Mouse (Mus musculus) lung, postnatal 36 days (tissue): ENCODE data around the gene Qk.

ENCODE experiments used
- DNase-seq: peaks from one replicate; pipeline ENCODE4 v3.0.0; 2022; ENCODE audit warnings: mixed read lengths

Qk gene

DNA sequence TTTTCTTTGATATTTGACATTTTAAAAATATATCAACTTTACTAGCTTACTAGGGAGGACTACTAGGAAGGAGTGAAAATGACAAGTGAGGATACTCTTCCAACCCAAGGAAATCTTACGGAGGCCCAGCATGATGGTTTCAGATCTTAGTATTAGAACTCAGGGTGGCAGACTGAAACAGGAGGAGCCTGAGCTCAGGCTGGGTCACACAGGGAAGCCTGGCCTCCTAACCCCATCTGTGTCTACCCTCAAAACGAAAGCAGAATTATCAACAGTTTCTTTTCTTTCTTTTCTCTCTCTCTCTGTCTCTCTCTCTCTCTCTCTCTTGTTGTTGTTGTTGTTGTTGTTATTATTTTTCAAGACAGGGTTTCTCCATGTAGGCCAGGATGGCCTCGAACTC is 87.2 kb downstream of the Qk start:
- no peak for DNase-seq

DNA sequence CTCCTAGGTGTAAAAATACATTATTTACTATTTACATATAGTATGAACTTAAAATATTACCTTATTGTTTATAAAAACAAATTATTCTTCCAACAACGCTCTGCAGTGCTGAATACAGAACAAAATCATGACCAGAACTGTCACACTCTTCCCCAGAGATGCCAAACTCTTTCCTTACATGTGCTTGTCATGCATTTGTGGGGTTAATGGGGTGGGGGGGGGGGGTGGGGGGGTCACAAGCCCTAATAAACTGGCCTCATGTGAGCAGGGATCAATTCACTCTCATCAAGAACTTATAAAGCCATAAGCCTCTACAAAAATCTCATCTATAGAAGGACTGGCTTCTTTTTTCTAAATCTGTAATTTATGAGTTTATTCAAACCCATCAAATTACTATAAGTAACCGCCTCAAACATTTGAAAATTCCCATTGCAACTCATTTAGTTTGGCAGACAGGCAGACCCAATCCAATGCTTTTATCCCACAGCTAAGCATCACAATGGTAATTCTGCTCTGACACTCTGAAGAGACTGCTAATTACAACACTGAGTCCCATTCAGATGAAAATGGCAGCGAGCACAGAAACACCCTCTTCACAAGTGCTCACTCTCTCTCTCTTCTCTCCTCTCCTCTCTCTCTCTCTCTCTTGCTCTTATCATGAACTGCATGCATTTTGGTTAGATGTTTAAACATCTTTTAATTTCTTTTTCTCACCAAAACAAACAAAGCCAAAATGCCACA is 91.7 kb downstream of the Qk start:
- DNase-seq = no peak

DNA sequence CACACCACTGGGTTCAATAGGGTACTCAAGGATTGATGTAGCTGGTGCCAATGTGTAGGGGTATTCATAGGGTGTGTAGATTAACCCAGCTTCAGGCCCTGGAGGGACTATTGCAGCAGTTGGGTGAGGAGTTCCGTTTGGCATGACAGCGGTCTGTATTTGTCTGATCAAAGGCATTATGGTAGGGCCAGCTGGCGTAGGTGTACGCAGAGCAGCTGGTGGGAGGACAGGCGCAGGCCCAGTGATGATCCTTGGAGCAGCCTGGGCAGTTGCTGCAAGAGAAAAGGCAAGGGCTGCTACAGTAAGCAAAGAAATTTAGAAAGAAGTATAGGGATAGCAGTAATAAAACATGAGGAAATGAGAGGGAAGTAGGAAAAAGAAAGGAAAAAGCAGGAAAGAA is 103.5 kb downstream of the Qk start:
- peak; percentile 26 for DNase-seq

DNA sequence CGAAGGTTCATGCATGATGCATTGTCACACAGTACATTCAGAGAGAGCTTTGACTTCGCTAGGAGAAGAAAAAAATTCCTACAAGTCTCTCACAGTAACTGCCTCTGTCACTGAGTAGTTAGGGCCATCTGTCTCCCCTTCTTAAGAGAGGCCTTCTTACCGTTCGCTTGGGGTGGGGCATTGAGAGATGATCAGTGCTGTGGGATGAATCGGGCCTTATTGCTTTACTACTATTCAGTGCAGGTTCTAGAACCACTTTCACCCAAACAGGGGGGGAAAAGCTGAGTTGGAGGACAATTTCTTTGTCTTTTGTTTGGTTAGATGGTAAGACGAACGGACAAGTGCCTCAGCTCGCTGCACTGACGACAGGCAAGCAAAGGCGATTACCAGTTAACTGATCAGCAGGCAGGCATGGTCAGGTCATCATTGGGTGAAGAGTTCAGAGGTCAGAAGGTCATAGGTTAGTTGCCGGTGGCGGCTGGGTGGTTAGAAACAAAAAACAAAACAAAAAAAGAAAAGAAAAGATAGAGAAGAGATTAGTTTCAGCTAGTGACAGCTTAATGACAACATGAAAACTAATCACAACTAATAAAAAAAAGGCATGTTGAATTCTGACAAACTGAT is 110.4 kb downstream of the Qk start:
- no peak for DNase-seq

DNA sequence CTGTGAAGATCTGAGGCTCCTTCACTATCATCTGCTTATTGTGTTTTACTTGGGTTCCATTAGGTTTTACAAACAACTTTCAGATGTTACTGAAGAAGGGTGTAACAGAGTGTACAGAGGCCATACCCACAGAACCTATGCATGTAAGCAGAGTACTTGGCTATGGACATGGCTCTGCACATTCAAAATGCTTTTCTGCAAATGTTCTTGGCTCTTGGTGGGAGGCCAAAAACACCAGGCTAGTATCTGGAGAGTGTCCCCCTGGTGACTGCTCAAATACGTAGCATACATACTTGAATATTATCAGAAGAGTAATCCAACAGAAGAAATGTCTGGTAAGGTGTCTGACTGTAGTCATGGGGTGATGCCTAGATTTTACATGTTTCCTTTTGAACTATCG is 121.0 kb downstream of the Qk start:
- DNase-seq = no peak

DNA sequence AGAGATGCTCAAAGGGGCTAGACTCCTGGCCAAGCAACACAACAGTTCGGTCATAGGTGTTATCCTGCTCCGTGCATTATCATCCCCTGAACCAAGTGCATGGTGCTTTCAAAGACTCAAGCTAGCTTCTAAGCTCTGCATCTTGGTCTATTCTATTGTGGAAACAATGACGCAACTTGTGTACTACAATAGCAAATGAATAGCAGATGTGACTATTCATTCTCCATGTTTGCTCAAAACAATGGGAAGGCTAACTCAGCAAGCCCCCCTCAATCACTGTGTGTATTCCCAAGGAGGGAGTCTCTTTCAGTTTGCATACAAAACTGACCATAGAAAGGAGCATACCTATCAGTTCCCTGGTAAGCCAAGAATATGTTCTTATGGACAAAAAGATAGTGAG is 121.4 kb downstream of the Qk start:
- no peak for DNase-seq

DNA sequence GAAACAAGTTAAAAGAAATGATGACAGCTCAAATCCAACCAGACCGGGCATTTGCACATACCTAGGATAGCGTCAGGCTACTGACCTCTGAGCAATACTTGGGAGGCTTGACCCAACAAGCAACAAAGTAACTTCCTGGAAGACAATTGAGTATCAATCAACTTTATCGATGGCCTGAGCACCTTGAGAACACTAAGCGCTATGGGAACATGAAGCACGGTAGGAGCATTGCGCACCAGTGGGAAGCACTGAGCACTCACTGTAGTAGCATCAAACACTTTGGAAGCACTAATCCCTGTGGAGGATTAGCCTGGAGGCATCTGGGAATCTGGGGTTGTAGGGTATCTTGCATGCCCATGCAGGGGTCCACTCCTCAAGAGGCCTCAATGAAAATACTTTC is 124.0 kb downstream of the Qk start:
- no peak for DNase-seq

DNA sequence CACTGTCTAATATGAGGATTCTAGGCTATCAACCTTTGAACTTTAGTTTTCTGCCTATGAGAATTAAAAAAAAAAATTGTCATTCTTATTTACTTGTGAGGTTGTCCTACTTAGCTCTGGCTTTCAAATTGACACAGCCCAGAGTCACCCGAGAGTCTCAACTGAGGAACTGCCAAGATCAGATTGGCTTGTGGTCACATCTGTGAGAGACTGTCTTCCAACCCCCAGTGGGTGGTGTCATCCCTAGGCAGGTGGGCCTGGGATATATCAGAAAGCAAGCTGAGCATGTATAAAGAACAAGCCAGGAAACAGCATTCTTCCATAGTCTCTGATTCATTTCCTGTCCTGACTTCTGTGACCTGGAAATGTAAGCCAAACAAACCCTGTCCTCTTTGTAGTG is 128.8 kb downstream of the Qk start:
- DNase-seq = no peak

DNA sequence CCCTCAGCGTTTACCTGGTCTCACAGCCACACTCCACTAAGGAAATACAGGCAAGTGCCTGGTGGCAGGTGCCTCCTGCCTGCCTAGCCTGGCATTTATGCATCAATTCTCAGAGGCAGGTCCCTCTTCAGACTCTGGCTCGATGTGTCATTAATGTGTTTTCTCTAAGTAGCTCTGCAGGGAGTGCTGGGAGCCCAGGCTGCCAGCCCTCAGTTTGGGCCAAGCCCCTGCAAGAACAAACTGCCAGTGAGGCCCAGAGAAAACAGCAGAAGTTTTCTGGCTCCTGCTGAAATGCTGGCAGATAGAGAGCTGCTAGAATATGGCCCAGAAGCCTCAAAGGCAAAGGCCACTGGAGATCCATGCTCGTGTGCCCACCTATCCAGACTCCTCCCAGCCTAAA is 131.2 kb downstream of the Qk start:
- no peak for DNase-seq

DNA sequence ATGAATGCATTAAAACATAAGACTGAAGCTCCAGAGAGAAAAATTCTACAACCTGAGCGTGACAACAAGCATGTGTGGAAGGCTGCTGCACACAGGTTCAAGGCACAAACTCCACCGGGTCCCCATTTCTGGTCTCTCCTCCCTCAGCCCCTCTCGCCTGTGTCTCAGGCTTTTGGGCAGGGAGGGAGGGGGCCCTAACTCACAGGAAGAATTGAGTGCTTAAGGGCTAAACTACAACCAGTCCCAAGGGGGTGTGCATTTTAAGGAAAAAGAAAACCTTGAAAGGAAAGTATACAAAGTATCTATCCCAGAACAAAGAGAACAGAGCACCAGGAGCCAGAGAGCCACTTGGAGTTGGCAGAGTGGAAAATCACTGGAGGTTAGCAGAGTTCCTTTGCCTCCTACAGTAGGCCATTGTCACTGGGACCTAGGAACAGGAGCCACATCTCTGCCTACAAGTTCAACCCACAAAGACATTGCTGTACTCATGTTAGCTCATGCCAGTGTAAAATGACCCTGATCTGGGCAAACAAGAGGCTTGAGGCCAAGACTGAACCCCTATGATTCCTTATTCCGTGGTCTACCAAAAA is 132.1 kb downstream of the Qk start:
- DNase-seq = no peak

DNA sequence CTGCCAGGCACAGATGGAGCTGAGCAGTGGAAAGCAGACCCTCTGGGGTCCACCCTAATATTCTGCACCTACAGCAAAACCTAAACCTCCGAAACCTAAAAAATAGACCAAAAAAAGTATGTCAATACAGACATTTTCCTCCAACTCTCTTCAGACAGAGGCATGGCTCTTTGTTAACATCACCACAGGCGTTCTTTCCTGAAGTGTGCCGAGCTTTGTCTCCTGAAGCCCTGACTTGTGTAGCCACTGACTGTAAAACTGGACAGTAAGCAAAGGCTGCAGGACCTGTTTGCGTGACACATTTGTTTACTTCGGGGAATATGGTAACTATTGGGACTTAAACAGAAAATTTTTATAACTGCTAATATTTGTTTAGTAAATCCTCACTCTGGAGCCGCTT is 137.9 kb downstream of the Qk start:
- no peak for DNase-seq

DNA sequence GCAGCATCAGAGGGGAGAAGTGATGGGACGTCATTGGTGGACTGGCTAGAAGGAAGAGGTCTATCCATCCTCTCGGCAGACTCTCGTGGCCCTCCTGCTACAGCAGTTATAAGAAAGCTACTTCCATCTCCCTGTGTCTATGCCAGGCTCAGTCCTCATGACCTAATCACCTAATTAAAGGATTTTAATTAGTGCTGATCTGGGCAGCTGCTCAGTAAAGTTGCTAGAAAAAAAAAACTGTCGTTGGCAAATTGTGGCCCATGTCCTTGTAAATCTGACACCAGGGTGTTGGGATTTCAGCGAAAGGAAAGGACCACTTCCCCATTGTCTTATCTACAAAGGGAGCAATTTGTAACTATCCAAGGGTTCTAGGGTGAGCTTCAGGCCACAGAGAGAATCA is 142.6 kb downstream of the Qk start:
- DNase-seq = no peak

DNA sequence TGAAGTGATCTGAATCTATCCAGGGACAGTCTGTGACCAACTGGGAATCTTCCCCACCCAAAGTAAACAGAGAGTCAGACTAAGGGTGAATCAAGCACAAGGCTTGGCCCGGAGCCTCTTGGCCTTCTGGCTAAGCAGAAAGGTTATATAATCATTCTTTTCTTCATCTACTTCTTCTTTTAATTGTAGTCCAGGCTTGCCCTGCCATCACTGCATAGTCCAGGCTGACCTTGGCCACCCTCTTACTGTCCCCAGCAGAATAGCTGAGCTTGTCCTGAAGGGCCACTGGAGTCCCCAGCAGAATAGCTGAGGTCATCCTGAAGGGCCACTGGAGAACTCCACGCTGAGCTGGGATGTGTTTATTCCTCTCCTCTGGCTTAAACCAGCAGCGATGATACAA is 158.4 kb downstream of the Qk start:
- peak; percentile 46 for DNase-seq

DNA sequence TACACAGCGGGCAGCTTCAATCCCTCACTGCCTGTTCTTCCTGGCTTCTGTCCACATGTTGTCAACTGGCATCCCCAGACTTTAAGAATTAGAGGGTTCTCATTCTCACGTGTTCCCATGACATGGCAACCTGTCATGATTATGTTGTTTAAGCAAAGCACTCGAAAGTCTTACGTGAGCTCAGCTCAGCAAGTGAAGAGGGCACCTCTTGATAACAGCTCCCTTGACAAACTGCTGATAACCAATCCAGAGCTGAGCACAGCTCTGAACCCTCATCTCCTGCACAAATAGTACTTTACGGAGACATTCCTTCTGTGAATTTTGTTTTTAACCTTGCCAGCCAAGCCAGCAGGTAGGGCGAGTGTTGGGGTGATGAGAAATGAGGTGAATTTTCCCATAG is 159.2 kb downstream of the Qk start:
- no peak for DNase-seq

DNA sequence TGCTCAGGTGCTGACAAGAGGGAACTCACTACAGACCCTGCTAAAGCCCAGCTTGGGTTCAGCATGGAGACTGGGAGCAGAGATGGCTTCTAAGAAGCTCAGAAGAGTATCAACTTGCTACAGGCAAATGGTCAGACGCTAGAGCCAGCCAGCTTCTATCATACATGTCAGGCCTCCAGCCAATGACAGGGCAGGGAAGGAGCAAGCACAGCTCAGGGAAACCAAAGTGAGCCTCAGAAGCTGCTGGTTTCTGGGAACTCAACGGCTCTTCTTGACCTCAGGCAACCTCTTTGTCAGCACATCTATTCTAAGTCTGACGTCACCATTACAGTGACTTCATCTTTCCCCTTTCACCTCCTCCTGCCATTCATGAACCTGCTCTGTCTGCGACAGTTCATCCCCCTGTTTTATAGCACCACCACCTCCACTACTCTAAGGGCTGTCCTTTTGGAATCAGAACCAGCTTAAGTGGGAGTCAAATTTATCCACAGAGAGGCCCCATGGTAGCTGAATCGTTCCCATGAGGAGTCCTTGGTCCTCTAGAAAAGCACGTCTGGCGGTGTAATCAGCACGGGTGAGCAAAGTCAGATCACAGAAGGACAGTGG is 166.7 kb downstream of the Qk start:
- no peak for DNase-seq
